ENCODE assay signal across 9 mouse cellular contexts in genomic region chr5:112280151-112280550, GRCm38 (mm10). TPM values are rescaled to one million over a fixed set of nuclear protein-coding genes. Genes with fewer than 3 reads are reported as not detected.
DNase-seq lines count a peak whose midpoint lies in the region; ATAC-seq lines count a peak whose summit lies in the region.
"Had no signal": no experiment of that assay in that cellular context is flagged by ENCODE, and none has a peak within 500 bp of the region (broad histone marks: within the 10 kb centered on the region; RNA-seq: fewer than 3 reads in every experiment).

No protein-coding gene starts in this region.

- no peak for ATAC-seq in liver, embryonic 11.5 days (replicated peaks; ENCODE audit: low FRiP score)
- ATAC-seq in megakaryocyte-erythroid progenitor cell, adult 5-6 weeks (replicated peaks; ENCODE audit: low FRiP score, low TSS enrichment, poor library complexity, severe bottlenecking): no peak

- peak overlapping the region; percentile 60 for H3K27ac ChIP-seq in liver, embryonic 11.5 days (ENCODE audit: low read depth, low read length)

- 54% methylated on average over 7 of the region's 7 CpGs for WGBS in liver, embryonic 11.5 days

- peak; percentile 98 for DNase-seq in heart, adult 11 months
- DNase-seq in heart, postnatal 14 days: no peak
- peak; percentile 37 for DNase-seq in right cerebral cortex, postnatal 14 days
- DNase-seq in right cerebral cortex, adult 18-20 months: no peak
- DNase-seq in liver, embryonic 11.5 days (ENCODE audit: low spot score): no peak
- DNase-seq in urinary bladder, postnatal 25 days (ENCODE audit: low spot score): no peak
- DNase-seq in MN1 (ENCODE audit: low spot score): no peak

- 0 out of 2 replicates have a peak overlapping the region, but pooled peaks have one; percentile 11 for H3K4me3 ChIP-seq in liver, embryonic 11.5 days (ENCODE audit: low read depth, low read length)
- H3K4me3 ChIP-seq: erythroblast, embryonic 14.5 days had no signal

- H3K27me3 ChIP-seq in liver, embryonic 11.5 days (replicated peaks; ENCODE audit: control insufficient read depth, insufficient read depth, low read length): no peaks in the 10 kb centered on the region

- H3K9me3 ChIP-seq in liver, embryonic 11.5 days (ENCODE audit: control insufficient read depth, low read length): no peaks in the 10 kb centered on the region

- H3K9ac ChIP-seq in liver, embryonic 11.5 days (ENCODE audit: low read depth, low read length): peak overlapping the region; percentile 49

- peak overlapping the region; percentile 83 for H3K4me2 ChIP-seq in liver, embryonic 11.5 days

- H3K4me1 ChIP-seq in liver, embryonic 11.5 days (replicated peaks; ENCODE audit: control insufficient read depth, insufficient read depth, low read length): peaks cover 74% of the 10 kb centered on the region

- intact Hi-C loops in heart, postnatal 14 days (cut with DNase I): no loop called here

- H3K36me3 ChIP-seq in liver, embryonic 11.5 days (ENCODE audit: control insufficient read depth, insufficient read depth, low read length): no peaks in the 10 kb centered on the region

RNA-seq across cellular contexts. Expression of gene Tpst2, which starts 3.7 kb away (rescaled TPM):
- total RNA-seq in heart, postnatal 14 days (2021): 10 to 100 TPM; 50.6 to 55.5 TPM
- polyA plus RNA-seq in liver, embryonic 11.5 days (2014; fragmentation: Nextera tagmentation; extraction: Ambion mirVana): 66.0 and 66.7 TPM in 2 replicates
- total RNA-seq in megakaryocyte-erythroid progenitor cell, adult 5-6 weeks (2014; fragmentation: Nextera tagmentation): 37.4 and 43.4 TPM in 2 replicates
- 17.6 and 27.3 TPM in 2 replicates for total RNA-seq in megakaryocyte-erythroid progenitor cell, adult 5-6 weeks (2017)

RNA-seq across cellular contexts. Expression of gene Crybb1, which starts 24.5 kb away (rescaled TPM):
- total RNA-seq in heart, postnatal 14 days (2021): 1 to 10 TPM; 1.4 to 1.9 TPM
- 0.31 and 0.45 TPM in 2 replicates for polyA plus RNA-seq in liver, embryonic 11.5 days (2014; fragmentation: Nextera tagmentation; extraction: Ambion mirVana)
- total RNA-seq in megakaryocyte-erythroid progenitor cell, adult 5-6 weeks (2014; fragmentation: Nextera tagmentation): not detected in 2 replicates
- not detected in 2 replicates for total RNA-seq in megakaryocyte-erythroid progenitor cell, adult 5-6 weeks (2017)
- polyA plus RNA-seq: erythroblast, embryonic 14.5 days had no signal

RNA-seq across cellular contexts. Expression of gene Cryba4, which starts 27.8 kb away (rescaled TPM):
- 1 to 10 TPM; 7.2 to 7.8 TPM for total RNA-seq in heart, postnatal 14 days (2021)
- polyA plus RNA-seq in liver, embryonic 11.5 days (2014; fragmentation: Nextera tagmentation; extraction: Ambion mirVana): 0.84 and 1.3 TPM in 2 replicates
- total RNA-seq in megakaryocyte-erythroid progenitor cell, adult 5-6 weeks (2014; fragmentation: Nextera tagmentation): not detected in 2 replicates
- total RNA-seq in megakaryocyte-erythroid progenitor cell, adult 5-6 weeks (2017): not detected in 2 replicates
- polyA plus RNA-seq: erythroblast, embryonic 14.5 days had no signal

RNA-seq across cellular contexts. Expression of gene Tfip11, which starts 46.0 kb away (rescaled TPM):
- total RNA-seq in heart, postnatal 14 days (2021): 10 to 100 TPM; 18.8 to 19.5 TPM
- polyA plus RNA-seq in liver, embryonic 11.5 days (2014; fragmentation: Nextera tagmentation; extraction: Ambion mirVana): 24.5 and 30.5 TPM in 2 replicates
- total RNA-seq in megakaryocyte-erythroid progenitor cell, adult 5-6 weeks (2014; fragmentation: Nextera tagmentation): 32.1 and 33.3 TPM in 2 replicates
- total RNA-seq in megakaryocyte-erythroid progenitor cell, adult 5-6 weeks (2017): 14.7 and 22.6 TPM in 2 replicates

Comparison
In these comparisons a context has a peak if more than half of its experiments do, and no peak if none do; other contexts are left out.
1. DNase-seq: peak in heart, adult 11 months (single experiment) and right cerebral cortex, postnatal 14 days (single experiment); none in heart, postnatal 14 days (0 of 2), right cerebral cortex, adult 18-20 months (single experiment), liver, embryonic 11.5 days (single experiment), urinary bladder, postnatal 25 days (single experiment) and MN1 (single experiment).
2. RNA of gene Cryba4, which starts 27.8 kb away (total RNA-seq): 7.2 to 7.8 TPM in heart, postnatal 14 days; not detected in megakaryocyte-erythroid progenitor cell, adult 5-6 weeks; every median in the first group is over 4 times any median in the second.